Mouse (Mus musculus) lung, postnatal 0 days (tissue): Measurements from ENCODE around the gene Sox5.

Source experiments
- CTCF ChIP-seq: IDR thresholded peaks from 2 replicates; pipeline ENCODE4 v1.5.1; 2016; ENCODE audit warnings: antibody characterized with exemption, mild to moderate bottlenecking
- EP300 ChIP-seq: IDR thresholded peaks from 2 replicates; pipeline ENCODE4 v1.6.1; 2016; ENCODE audit warnings: antibody characterized with exemption, mild to moderate bottlenecking, control low read depth

- TF ChIP-seq EP300 (peak; percentile 37; the same call in 1 of the 2 replicates), CTCF (no peak)
These were observed 111.2 kb downstream of the Sox5 start for GRCm38 (mm10) chr6:144670433-144671167.
